In the genomic region with DNA sequence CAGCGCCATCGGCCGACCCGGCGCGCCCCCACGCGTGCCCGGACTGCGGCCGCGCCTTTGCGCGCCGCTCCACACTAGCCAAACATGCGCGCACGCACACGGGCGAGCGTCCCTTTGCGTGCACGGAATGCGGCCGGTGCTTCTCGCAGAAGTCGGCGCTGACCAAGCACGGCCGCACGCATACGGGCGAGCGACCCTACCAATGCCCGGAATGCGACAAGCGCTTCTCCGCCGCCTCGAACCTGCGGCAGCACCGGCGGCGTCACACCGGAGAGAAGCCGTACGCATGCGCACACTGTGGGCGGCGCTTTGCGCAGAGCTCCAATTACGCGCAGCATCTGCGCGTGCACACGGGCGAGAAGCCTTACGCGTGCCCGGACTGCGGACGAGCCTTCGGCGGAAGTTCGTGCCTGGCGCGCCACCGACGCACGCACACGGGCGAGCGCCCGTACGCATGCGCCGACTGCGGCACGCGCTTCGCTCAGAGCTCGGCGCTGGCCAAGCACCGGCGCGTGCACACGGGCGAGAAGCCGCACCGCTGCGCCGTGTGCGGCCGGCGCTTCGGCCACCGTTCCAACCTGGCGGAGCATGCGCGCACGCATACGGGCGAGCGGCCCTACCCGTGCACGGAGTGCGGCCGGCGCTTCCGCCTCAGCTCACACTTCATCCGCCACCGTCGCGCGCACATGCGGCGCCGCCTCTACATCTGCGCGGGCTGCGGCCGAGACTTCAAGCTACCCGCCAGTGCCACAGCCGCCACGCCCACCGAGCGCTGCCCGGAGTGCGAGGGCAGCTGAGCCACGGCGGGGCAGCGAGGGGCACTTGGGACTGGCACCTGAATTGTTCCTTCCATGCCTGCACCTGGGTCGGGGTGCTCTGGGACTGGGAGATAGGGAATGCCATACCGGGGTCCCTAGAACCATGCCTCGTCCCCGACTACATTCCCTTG, we compare ENCODE assay signal across 8 mouse cellular contexts. TPM values are rescaled to one million over a fixed set of nuclear protein-coding genes. Genes with fewer than 3 reads are reported as not detected.
DNase-seq lines count a peak whose midpoint lies in the region; ATAC-seq lines count a peak whose summit lies in the region.

No protein-coding gene starts in this region.

- H3K27ac ChIP-seq in forebrain, embryonic 10.5 days = peak overlapping the region; percentile 92
- H3K27ac ChIP-seq in heart, embryonic 15.5 days = peak overlapping the region; percentile 85
- peak overlapping the region; percentile 94 for H3K27ac ChIP-seq in liver, embryonic 13.5 days
- H3K27ac ChIP-seq in stomach, embryonic 14.5 days (ENCODE audit: low read length) = peak overlapping the region; percentile 85

- DNase-seq in CD8-positive naive resting alpha-beta T cell, adult 2 months (ENCODE audit: low read depth in 2 of 2, low spot score in 2 of 2) = peak; percentile 88 to 92
- DNase-seq in c-Kit-positive CD71-negative TER-119-negative erythroid progenitor cells, embryonic 14.5 days (ENCODE audit: low read depth) = peak; percentile 94
- peak; percentile 90 for DNase-seq in forebrain, embryonic 10.5 days (ENCODE audit: extremely low spot score, low spot score)
- DNase-seq in kidney, postnatal 14 days = peak; percentile 97
- peak; percentile 91 for DNase-seq in liver, embryonic 13.5 days
- peak; percentile 89 to 93 for DNase-seq in natural killer cell, adult 2 months (ENCODE audit: low spot score in 2 of 2)

- H3K4me2 ChIP-seq in heart, embryonic 15.5 days = peak overlapping the region; percentile 98
- peak overlapping the region; percentile 97 for H3K4me2 ChIP-seq in liver, embryonic 13.5 days
- H3K4me2 ChIP-seq in stomach, embryonic 14.5 days (replicated peaks; ENCODE audit: low read depth, low read length) = peak overlapping the region; percentile 89

- H3K36me3 ChIP-seq in forebrain, embryonic 10.5 days (replicated peaks) = peaks cover 65% of the 10 kb centered on the region
- H3K36me3 ChIP-seq in heart, embryonic 15.5 days = peaks cover 14% of the 10 kb centered on the region
- H3K36me3 ChIP-seq in liver, embryonic 13.5 days = peaks cover 32% of the 10 kb centered on the region
- H3K36me3 ChIP-seq in stomach, embryonic 14.5 days (ENCODE audit: control insufficient read depth, insufficient read depth, low read length) = peaks cover 39% of the 10 kb centered on the region

- no peaks in the 10 kb centered on the region for H3K9me3 ChIP-seq in forebrain, embryonic 10.5 days
- no peaks in the 10 kb centered on the region for H3K9me3 ChIP-seq in heart, embryonic 15.5 days (replicated peaks)
- H3K9me3 ChIP-seq in liver, embryonic 13.5 days (replicated peaks) = no peaks in the 10 kb centered on the region
- no peaks in the 10 kb centered on the region for H3K9me3 ChIP-seq in stomach, embryonic 14.5 days (ENCODE audit: control insufficient read depth, low read depth, low read length)

- peak; percentile 93 for ATAC-seq in heart, embryonic 15.5 days (replicated peaks; ENCODE audit: insufficient number of reproducible peaks, insufficient read depth, low FRiP score, low read depth)
- ATAC-seq in liver, embryonic 13.5 days (ENCODE audit: low read depth) = peak; percentile 89
- ATAC-seq in stomach, embryonic 14.5 days (ENCODE audit: insufficient number of reproducible peaks, insufficient read depth, low FRiP score, low read depth) = peak; percentile 92

- H3K4me1 ChIP-seq in forebrain, embryonic 10.5 days = peaks cover 28% of the 10 kb centered on the region
- H3K4me1 ChIP-seq in heart, embryonic 15.5 days (replicated peaks) = peaks cover 18% of the 10 kb centered on the region
- peaks cover 59% of the 10 kb centered on the region for H3K4me1 ChIP-seq in liver, embryonic 13.5 days (replicated peaks)
- 0 out of 2 replicates have a peak, but pooled peaks cover 6% of the 10 kb centered on the region for H3K4me1 ChIP-seq in stomach, embryonic 14.5 days (ENCODE audit: control insufficient read depth, insufficient read depth, low read length)

- H3K27me3 ChIP-seq in forebrain, embryonic 10.5 days (ENCODE audit: poor library complexity, severe bottlenecking) = no peaks in the 10 kb centered on the region
- no peaks in the 10 kb centered on the region for H3K27me3 ChIP-seq in heart, embryonic 15.5 days
- H3K27me3 ChIP-seq in liver, embryonic 13.5 days = no peaks in the 10 kb centered on the region
- H3K27me3 ChIP-seq in stomach, embryonic 14.5 days (ENCODE audit: control insufficient read depth, insufficient read depth, low read length) = no peaks in the 10 kb centered on the region

- peak overlapping the region; percentile 59 for H3K4me3 ChIP-seq in forebrain, embryonic 10.5 days
- H3K4me3 ChIP-seq in heart, embryonic 15.5 days = peak overlapping the region; percentile 69
- peak overlapping the region; percentile 77 for H3K4me3 ChIP-seq in liver, embryonic 13.5 days (replicated peaks)
- peak overlapping the region; percentile 54 for H3K4me3 ChIP-seq in stomach, embryonic 14.5 days (ENCODE audit: low read depth, low read length)

- WGBS in forebrain, embryonic 10.5 days = under 1% methylated on average over 136 of the region's 136 CpGs
- WGBS in heart, embryonic 15.5 days = under 1% methylated on average over 136 of the region's 136 CpGs
- WGBS in liver, embryonic 13.5 days (ENCODE audit: insufficient replicate concordance) = under 1% methylated on average over 136 of the region's 136 CpGs
- under 1% methylated on average over 136 of the region's 136 CpGs for WGBS in stomach, embryonic 14.5 days

- H3K9ac ChIP-seq in heart, embryonic 15.5 days = peak overlapping the region; percentile 75
- H3K9ac ChIP-seq in liver, embryonic 13.5 days = peak overlapping the region; percentile 82
- peak overlapping the region; percentile 53 for H3K9ac ChIP-seq in stomach, embryonic 14.5 days (replicated peaks; ENCODE audit: low read depth, low read length)

RNA-seq across cellular contexts. Expression of a gene that starts 6.4 kb away (rescaled TPM):
- polyA plus RNA-seq in forebrain, embryonic 10.5 days (2016; fragmentation: Nextera tagmentation; extraction: Ambion mirVana) = 379 and 383 TPM in 2 replicates
- 134 and 135 TPM in 2 replicates for polyA plus RNA-seq in heart, embryonic 15.5 days (2015; fragmentation: Nextera tagmentation; extraction: Ambion mirVana)
- polyA plus RNA-seq in liver, embryonic 13.5 days (2015; fragmentation: Nextera tagmentation; extraction: Ambion mirVana) = 134 and 136 TPM in 2 replicates
- polyA plus RNA-seq in stomach, embryonic 14.5 days (2014; fragmentation: Nextera tagmentation; extraction: Ambion mirVana) = 175 and 202 TPM in 2 replicates

RNA-seq across cellular contexts. Expression of a gene that starts 10.0 kb away (rescaled TPM):
- polyA plus RNA-seq in forebrain, embryonic 10.5 days (2016; fragmentation: Nextera tagmentation; extraction: Ambion mirVana) = 55.8 and 57.7 TPM in 2 replicates
- 32.0 and 38.8 TPM in 2 replicates for polyA plus RNA-seq in heart, embryonic 15.5 days (2015; fragmentation: Nextera tagmentation; extraction: Ambion mirVana)
- polyA plus RNA-seq in liver, embryonic 13.5 days (2015; fragmentation: Nextera tagmentation; extraction: Ambion mirVana) = 19.0 and 20.6 TPM in 2 replicates
- polyA plus RNA-seq in stomach, embryonic 14.5 days (2014; fragmentation: Nextera tagmentation; extraction: Ambion mirVana) = 54.9 and 55.2 TPM in 2 replicates

RNA-seq across cellular contexts. Expression of a gene that starts 19.8 kb away (rescaled TPM):
- polyA plus RNA-seq in forebrain, embryonic 10.5 days (2016; fragmentation: Nextera tagmentation; extraction: Ambion mirVana) = 84.0 and 88.2 TPM in 2 replicates
- 51.9 and 54.8 TPM in 2 replicates for polyA plus RNA-seq in heart, embryonic 15.5 days (2015; fragmentation: Nextera tagmentation; extraction: Ambion mirVana)
- polyA plus RNA-seq in liver, embryonic 13.5 days (2015; fragmentation: Nextera tagmentation; extraction: Ambion mirVana) = 138 and 169 TPM in 2 replicates
- polyA plus RNA-seq in stomach, embryonic 14.5 days (2014; fragmentation: Nextera tagmentation; extraction: Ambion mirVana) = 97.3 and 114 TPM in 2 replicates

RNA-seq across cellular contexts. Expression of a gene that starts 21.2 kb away (rescaled TPM):
- 30.3 and 32.3 TPM in 2 replicates for polyA plus RNA-seq in forebrain, embryonic 10.5 days (2016; fragmentation: Nextera tagmentation; extraction: Ambion mirVana)
- polyA plus RNA-seq in heart, embryonic 15.5 days (2015; fragmentation: Nextera tagmentation; extraction: Ambion mirVana) = 22.8 and 33.9 TPM in 2 replicates
- 9.7 and 9.8 TPM in 2 replicates for polyA plus RNA-seq in liver, embryonic 13.5 days (2015; fragmentation: Nextera tagmentation; extraction: Ambion mirVana)
- 14.9 and 16.5 TPM in 2 replicates for polyA plus RNA-seq in stomach, embryonic 14.5 days (2014; fragmentation: Nextera tagmentation; extraction: Ambion mirVana)

RNA-seq across cellular contexts. Expression of a gene that starts 21.2 kb away (rescaled TPM):
- polyA plus RNA-seq in forebrain, embryonic 10.5 days (2016; fragmentation: Nextera tagmentation; extraction: Ambion mirVana) = 74.7 and 78.3 TPM in 2 replicates
- polyA plus RNA-seq in heart, embryonic 15.5 days (2015; fragmentation: Nextera tagmentation; extraction: Ambion mirVana) = 17.8 and 23.7 TPM in 2 replicates
- 8.3 and 9.0 TPM in 2 replicates for polyA plus RNA-seq in liver, embryonic 13.5 days (2015; fragmentation: Nextera tagmentation; extraction: Ambion mirVana)
- 22.9 and 24.4 TPM in 2 replicates for polyA plus RNA-seq in stomach, embryonic 14.5 days (2014; fragmentation: Nextera tagmentation; extraction: Ambion mirVana)

Comparison
In these comparisons a context has a peak if more than half of its experiments do, and no peak if none do; other contexts are left out.
1. Peak in every context shown above with its lines: DNase-seq, ATAC-seq, H3K4me3 ChIP-seq and H3K27ac ChIP-seq.